Mouse (Mus musculus) C2C12 (cell line): ENCODE results near the gene Phf21a.

Experiments
- CTCF ChIP-seq: IDR thresholded peaks from one replicate; pipeline ENCODE4 v1.5.1; 2011; ENCODE audit not compliant: control insufficient read depth, insufficient read depth, insufficient read length
- MAX ChIP-seq: IDR thresholded peaks from one replicate; pipeline ENCODE4 v1.6.1; 2011; ENCODE audit warnings: mild to moderate bottlenecking, control low read depth
- MYOG ChIP-seq: IDR thresholded peaks from one replicate; pipeline ENCODE4 v1.6.1; 2011; ENCODE audit not compliant: control insufficient read depth, insufficient read length; ENCODE audit errors: extremely low read depth
- USF1 ChIP-seq: IDR thresholded peaks from one replicate; pipeline ENCODE4 v1.6.1; 2011; ENCODE audit warnings: low read depth, mild to moderate bottlenecking, control low read depth, moderate library complexity

DNA sequence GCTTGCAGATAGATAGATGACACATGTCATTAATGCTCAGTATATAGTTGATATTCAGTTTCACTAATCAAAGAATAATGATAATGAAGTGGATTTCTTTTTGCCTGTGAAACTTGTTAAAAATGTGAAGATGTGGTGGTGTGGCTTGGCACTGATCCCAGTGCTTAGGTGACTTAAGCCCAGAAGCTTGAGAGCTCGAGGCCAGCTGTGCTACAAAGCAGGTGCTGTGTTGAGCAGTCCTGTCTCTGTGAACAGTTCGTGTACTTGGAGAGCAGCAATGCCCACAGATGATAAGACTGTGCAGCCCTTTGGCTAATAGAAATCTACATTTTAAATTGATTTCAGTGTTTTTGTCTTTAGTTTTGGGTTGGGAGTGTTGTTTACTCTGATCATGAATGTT lies 179.6 kb downstream of the Phf21a start:
- TF ChIP-seq MAX: no peak
- no peak for TF ChIP-seq CTCF
- no peak for TF ChIP-seq USF1
- TF ChIP-seq MYOG: no peak
